Mouse (Mus musculus): ENCODE data around the gene Olfr834.

Gene Olfr834

DNA sequence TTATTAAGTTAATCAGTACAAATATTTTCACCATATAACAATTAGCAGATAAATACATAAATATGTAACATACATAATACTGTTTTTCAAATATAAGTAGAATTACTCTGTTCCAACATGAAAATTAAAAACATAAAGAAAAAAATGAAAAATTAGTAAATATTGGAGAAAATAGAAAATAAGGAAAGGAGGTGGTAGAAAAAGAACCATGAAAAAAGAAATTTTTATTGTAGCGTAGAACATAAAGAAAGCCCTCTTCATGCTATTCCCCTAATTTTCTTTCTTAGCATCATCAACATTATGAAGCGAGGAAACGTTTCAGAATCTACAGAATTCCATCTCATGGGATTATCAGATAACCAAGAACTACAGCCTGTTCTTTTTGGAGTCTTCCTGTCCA is at the start of gene Olfr834:
Olfr834 (plus strand) TSS at position 301 of the 400 bp plus-strand sequence.
- in situ Hi-C loops (cut with MboI) = no loop called here

DNA sequence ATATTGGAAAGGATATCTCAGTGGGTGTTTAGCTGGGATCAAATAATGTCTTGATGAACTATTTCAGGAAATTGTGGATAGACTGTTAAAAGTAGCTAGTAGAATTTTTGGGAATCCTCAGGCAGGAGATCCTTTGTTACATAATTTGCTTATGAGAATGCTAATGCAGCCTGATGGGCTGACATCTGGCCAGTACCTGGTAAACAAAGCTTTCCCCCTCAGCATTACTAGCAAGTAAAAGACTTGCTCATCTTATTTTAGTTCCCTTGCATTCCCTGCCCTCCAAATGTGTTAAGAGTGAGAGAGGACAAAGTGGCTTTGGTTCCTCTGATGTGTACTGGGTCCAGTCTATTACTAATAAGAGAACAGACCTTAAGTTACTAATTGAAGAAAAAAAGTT is 25.8 kb upstream of the Olfr834 start:
- in situ Hi-C loops (cut with MboI) = no loop called here

DNA sequence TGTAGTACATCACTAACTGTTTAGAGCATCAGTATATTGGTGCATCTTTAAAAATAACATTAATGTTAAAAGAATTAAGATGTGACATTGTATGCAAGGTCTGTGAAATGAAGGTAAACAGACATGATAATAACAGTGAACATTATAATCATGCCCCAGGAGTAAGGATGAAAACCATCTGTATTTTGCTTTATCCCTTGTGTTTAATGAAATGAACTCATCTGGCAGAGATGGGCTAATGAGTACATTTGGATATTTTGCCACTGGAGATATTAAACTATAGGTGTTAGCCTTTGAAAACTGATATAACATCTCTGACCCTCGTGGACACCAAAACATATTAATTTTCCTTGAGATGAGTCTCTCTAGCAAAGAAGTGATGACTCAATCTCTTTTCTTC is 44.6 kb downstream of the Olfr834 start, which contains the start of gene Olfr835:
Olfr835 (plus strand) TSS at position 301 of the 400 bp plus-strand sequence.
- in situ Hi-C loops (cut with MboI) = no loop called here

Data from mature B cell (primary cell).